Mouse (Mus musculus): ENCODE measurements around the gene Arxes2.
"Not testable (repeated sequence)": the region's sequence is repeated elsewhere in the genome, so short reads cannot be mapped to it uniquely, and the experiment has no call there.

- TF ChIP-seq CTCF, EP300 (IDR thresholded peaks at IDR 0.05; ENCODE audit: low read depth): not testable (repeated sequence)
Measured at GRCm38 (mm10) chrX:135993192-135993594, 431 bp upstream of the Arxes2 start.

Measured in heart, postnatal 0 days (tissue).